Mouse (Mus musculus): Measurements from ENCODE around the gene Gm45062. TPM values are rescaled to one million over a fixed set of nuclear protein-coding genes. Genes with fewer than 3 reads are reported as not detected.

Gm45062 gene
- polyA plus RNA-seq, 1 experiment = 3.9 TPM

DNA sequence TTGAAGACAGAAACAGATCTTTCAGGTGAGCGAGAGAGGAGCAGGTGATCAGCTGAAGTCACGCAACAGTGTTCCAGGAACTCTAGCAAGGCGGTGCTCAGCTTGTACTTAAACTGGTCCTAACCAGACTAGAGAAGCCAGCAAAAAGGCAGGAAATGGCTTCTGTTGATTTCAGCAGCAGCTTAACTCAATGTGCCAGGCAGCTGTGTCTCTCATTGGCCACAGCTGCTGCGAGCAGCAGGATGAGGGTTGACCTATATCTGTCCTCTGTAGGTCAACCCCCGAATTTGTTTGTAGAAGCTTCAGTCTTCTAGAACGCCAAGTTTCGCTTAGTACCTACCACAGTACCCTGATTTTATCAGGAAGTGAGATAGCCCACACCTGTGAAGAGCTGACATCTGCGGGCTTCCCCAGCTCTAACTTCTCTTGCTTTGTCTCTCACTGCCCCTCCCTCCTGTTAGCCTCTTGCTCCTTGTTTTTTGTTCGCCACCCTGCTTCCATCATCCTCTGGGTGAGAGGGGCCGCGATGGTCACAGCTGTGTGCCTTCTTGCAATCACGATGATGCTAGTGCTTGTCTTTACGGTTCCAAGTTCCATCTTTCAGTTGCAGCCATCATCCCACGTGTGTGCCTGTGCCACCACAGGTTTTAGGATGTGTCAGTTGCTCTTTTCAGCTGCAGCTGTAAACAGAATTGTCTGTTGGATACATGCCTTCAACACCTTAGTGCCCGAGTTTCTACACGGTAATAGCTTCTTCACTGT, 226.3 kb downstream of the Gm45062 start:
- H3K4me3 ChIP-seq (ENCODE audit: insufficient read depth, low read depth, low read length) = no peak overlapping the region
- no peak overlapping the region for H3K27ac ChIP-seq (replicated peaks; ENCODE audit: low read depth, low read length)
- peaks cover 4% of the 10 kb centered on the region; the same call in 1 of the 2 replicates for H3K4me1 ChIP-seq (ENCODE audit: control insufficient read depth, insufficient read depth, insufficient read length, low read length)

- Histone ChIP-seq H3K4me3 (ENCODE audit: insufficient read depth, low read depth, low read length) (no peak overlapping the region), H3K4me1 (ENCODE audit: control insufficient read depth, insufficient read depth, insufficient read length, low read length) (peaks cover 4% of the 10 kb centered on the region; the same call in 1 of the 2 replicates), H3K27ac (replicated peaks; ENCODE audit: low read depth, low read length) (no peak overlapping the region)
These were observed 227.3 kb downstream of the Gm45062 start for GRCm38 (mm10) chr6:8486391-8487043.

DNA sequence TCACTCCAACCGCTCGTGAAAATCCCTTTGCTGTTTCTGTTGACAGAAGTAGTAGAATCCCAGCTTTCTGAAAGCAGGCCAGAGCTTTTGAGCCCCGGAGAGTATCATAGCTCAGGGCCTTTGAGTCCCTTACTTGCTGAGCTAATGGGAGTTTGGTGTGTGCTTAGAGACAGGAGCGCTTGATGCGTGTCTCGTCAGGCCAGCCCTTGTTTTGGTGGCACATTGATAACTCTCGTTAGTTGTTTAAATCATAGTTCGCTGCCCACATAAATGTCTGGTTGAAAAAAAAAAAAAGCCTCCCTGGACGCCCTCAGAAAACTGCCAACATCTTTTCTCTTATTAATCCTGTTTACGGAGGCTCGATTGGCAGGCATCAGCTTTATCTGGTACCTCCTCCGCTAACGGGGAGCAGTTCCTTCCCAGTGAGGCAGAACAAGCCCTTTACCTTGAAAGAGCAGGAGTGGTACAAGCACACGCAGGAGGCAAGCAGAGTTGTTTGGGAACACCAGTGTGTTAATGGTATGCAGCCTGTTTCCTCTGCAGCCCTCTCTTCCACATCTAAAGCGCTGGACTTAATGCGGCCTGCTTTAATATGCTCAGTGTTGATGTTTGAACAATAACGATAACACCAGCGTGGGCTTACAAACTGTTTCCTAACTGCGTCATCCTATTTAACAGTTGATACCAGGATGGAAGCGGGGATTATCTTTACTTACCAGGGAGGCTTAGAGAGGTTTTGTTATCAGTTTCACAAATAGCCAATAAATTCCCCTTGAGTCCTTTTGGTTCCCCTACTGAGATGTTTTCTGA, 228.0 kb downstream of the Gm45062 start:
- no peak overlapping the region for H3K27ac ChIP-seq (replicated peaks; ENCODE audit: low read depth, low read length)
- H3K4me1 ChIP-seq (ENCODE audit: control insufficient read depth, insufficient read depth, insufficient read length, low read length) = peaks cover 4% of the 10 kb centered on the region; the same call in 1 of the 2 replicates
- no peak overlapping the region for H3K4me3 ChIP-seq (ENCODE audit: insufficient read depth, low read depth, low read length)

- Histone ChIP-seq H3K4me3 (ENCODE audit: insufficient read depth, low read depth, low read length) (no peak overlapping the region), H3K27ac (replicated peaks; ENCODE audit: low read depth, low read length) (no peak overlapping the region), H3K4me1 (ENCODE audit: control insufficient read depth, insufficient read depth, insufficient read length, low read length) (peaks cover 7% of the 10 kb centered on the region; the same call in 1 of the 2 replicates)
These were observed 229.0 kb downstream of the Gm45062 start for GRCm38 (mm10) chr6:8488249-8488648.

- Histone ChIP-seq H3K4me3 (ENCODE audit: insufficient read depth, low read depth, low read length) (no peak overlapping the region), H3K27ac (replicated peaks; ENCODE audit: low read depth, low read length) (no peak overlapping the region), H3K4me1 (ENCODE audit: control insufficient read depth, insufficient read depth, insufficient read length, low read length) (peaks cover 7% of the 10 kb centered on the region; the same call in 1 of the 2 replicates)
These were observed 230.0 kb downstream of the Gm45062 start for GRCm38 (mm10) chr6:8489266-8489665.

GRCm38 (mm10) chr6:8489938-8490585, 230.8 kb downstream of the Gm45062 start:
- H3K4me1 ChIP-seq (ENCODE audit: control insufficient read depth, insufficient read depth, insufficient read length, low read length) = peaks cover 7% of the 10 kb centered on the region; the same call in 1 of the 2 replicates
- no peak overlapping the region for H3K27ac ChIP-seq (replicated peaks; ENCODE audit: low read depth, low read length)
- no peak overlapping the region for H3K4me3 ChIP-seq (ENCODE audit: insufficient read depth, low read depth, low read length)

DNA sequence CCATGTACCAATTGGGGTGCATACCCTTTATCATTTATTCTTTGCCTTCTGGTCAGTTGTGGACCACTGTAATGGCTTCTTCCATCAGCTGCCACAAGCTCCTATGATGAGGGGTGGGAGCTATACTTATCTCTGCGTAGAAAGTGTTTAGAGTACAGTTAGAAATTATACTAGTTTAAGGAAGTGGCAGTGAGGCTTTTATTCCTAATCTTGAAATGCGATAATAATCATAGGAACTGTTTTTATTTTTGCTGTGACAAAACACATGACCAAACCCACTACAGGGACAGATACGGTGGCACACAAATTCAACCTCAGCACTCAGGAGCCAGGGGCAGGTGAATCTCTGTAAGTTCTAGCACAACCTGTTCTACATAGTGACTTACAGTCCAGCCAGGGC, 233.0 kb downstream of the Gm45062 start:
- H3K4me3 ChIP-seq (ENCODE audit: insufficient read depth, low read depth, low read length) = no peak overlapping the region
- H3K27ac ChIP-seq (replicated peaks; ENCODE audit: low read depth, low read length) = no peak overlapping the region

DNA sequence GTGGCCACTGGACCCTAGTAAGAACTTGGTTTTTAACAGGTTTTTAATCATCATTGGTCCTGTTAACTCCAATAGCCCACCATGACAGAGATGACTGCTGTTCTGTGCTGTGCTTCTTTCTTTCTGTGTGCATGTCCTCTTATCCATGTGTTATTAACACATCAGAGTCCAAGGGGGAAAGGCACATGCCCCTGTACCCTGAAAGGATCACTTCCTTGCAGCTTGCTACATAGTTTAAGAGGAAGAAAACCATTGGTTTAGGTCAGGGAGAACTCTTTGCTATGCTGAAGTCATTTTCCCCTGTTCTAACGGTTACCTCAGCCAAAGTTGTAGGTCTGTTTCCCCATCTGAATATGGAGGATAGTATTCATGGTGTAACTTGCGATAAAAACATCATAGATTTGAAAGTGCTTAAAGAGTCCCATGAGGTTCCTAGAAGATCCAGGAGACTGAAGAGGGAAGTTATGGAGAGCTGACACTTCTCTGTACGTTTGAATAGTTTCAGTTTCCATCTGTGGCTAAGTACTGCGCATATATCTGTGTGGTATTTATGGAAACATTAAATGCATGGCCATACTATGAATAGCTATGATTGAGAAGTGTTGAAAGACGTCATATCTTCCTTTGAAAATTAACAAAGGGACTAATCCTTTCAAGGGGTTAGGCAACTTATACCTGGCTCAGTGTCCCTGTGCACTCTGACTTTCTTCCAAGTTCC, 236.0 kb downstream of the Gm45062 start:
- no peak overlapping the region for H3K4me3 ChIP-seq (ENCODE audit: insufficient read depth, low read depth, low read length)
- peaks cover 3% of the 10 kb centered on the region; the same call in 1 of the 2 replicates for H3K4me1 ChIP-seq (ENCODE audit: control insufficient read depth, insufficient read depth, insufficient read length, low read length)
- H3K27ac ChIP-seq (replicated peaks; ENCODE audit: low read depth, low read length) = peak overlapping the region; percentile 17; the same call in 1 of the 2 replicates

More for the DNA sequence above, 233.0 kb downstream of the Gm45062 start:
- H3K4me1 ChIP-seq (ENCODE audit: control insufficient read depth, insufficient read depth, insufficient read length, low read length) = peaks cover 3% of the 10 kb centered on the region; the same call in 1 of the 2 replicates

DNA sequence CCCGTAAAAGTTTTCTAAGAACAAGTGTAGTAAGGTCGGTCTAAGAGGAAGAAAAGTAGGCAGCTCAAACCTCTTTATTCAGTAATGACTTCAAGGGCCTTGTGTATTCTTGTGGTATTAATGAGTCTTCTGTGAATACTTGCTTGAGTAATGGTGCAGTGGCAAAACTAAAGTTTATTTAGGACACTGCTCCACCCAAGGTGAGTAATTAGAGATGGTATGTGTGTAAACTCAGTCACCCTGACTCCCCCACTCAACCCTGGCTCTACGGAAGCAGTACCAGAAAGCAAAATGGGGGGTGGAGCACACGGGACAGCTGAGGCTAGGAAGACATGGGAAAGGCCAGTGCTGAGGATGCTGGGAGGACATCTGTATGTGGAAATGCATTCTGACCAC, 236.6 kb downstream of the Gm45062 start:
- Histone ChIP-seq H3K4me1 (ENCODE audit: control insufficient read depth, insufficient read depth, insufficient read length, low read length) (peaks cover 3% of the 10 kb centered on the region; the same call in 1 of the 2 replicates), H3K4me3 (ENCODE audit: insufficient read depth, low read depth, low read length) (no peak overlapping the region), H3K27ac (replicated peaks; ENCODE audit: low read depth, low read length) (no peak overlapping the region)

GRCm38 (mm10) chr6:8497234-8497867, 238.1 kb downstream of the Gm45062 start:
- Histone ChIP-seq H3K4me3 (ENCODE audit: insufficient read depth, low read depth, low read length) (no peak overlapping the region), H3K4me1 (ENCODE audit: control insufficient read depth, insufficient read depth, insufficient read length, low read length) (peaks cover 3% of the 10 kb centered on the region; the same call in 1 of the 2 replicates), H3K27ac (replicated peaks; ENCODE audit: low read depth, low read length) (no peak overlapping the region)

GRCm38 (mm10) chr6:8497868-8498257, 238.6 kb downstream of the Gm45062 start:
- H3K4me1 ChIP-seq (ENCODE audit: control insufficient read depth, insufficient read depth, insufficient read length, low read length) = no peaks in the 10 kb centered on the region
- no peak overlapping the region for H3K27ac ChIP-seq (replicated peaks; ENCODE audit: low read depth, low read length)
- H3K4me3 ChIP-seq (ENCODE audit: insufficient read depth, low read depth, low read length) = no peak overlapping the region

DNA sequence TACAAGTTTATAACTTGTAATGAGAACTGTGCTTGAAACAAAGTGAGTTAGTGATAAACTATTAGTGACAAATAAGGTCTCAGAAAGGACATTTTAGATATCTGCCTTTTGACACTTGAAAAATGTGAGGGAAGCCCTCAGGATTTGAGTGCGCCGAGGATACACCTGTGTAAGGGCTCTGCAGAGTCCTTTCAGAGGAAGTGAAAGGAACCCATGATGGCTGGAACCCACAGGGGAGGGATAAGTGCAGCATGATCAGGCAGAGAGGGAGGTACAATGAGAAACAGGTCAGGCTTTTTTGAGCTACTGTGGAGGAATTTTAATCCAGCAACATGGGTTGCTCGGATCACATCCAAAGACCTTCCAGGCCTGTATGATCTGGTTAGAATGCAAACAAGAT, 239.7 kb downstream of the Gm45062 start:
- Histone ChIP-seq H3K27ac (replicated peaks; ENCODE audit: low read depth, low read length) (no peak overlapping the region), H3K4me3 (ENCODE audit: insufficient read depth, low read depth, low read length) (no peak overlapping the region), H3K4me1 (ENCODE audit: control insufficient read depth, insufficient read depth, insufficient read length, low read length) (no peaks in the 10 kb centered on the region)

DNA sequence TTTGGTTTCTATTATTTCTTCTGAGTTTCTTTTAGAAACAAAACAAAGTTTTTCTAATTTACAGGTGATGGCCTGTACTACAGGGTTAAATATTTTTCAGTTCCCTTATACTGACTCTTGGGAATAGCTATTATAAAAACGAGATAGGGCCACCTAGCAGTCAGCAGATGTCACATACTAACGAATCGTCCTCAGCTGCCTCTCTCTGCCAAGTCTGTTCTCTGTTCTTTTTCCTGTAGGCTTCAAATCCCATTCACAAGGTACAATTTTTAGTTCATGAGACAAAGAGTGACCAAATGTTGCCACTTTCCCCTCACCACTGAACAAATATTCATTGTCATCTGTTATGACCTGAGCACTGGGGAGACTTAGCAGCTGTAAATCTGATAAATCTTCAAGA, 244.7 kb downstream of the Gm45062 start:
- H3K4me1 ChIP-seq (ENCODE audit: control insufficient read depth, insufficient read depth, insufficient read length, low read length) = no peaks in the 10 kb centered on the region
- H3K4me3 ChIP-seq (ENCODE audit: insufficient read depth, low read depth, low read length) = no peak overlapping the region
- H3K27ac ChIP-seq (replicated peaks; ENCODE audit: low read depth, low read length) = no peak overlapping the region

Data from brown adipose tissue, adult 24 weeks (tissue).